Mouse (Mus musculus): ENCODE results near the gene Rcc2. TPM values are rescaled to one million over a fixed set of nuclear protein-coding genes. Genes with fewer than 3 reads are reported as not detected.

Rcc2 gene
- polyA plus RNA-seq, 1 experiment from 2014 or later = 36.1 TPM

GRCm38 (mm10) chr4:140703636-140704035 lies 3.3 kb downstream of the Rcc2 start:
- Histone ChIP-seq H3K9ac (replicated peaks) (peak overlapping the region; percentile 78), H3K9me3 (no peaks in the 10 kb centered on the region), H3K4me3 (peak overlapping the region; percentile 69), H3K36me3 (peaks cover 10% of the 10 kb centered on the region), H3K27ac (replicated peaks) (peak overlapping the region; percentile 90; the same call in 1 of the 2 replicates), H3K27me3 (peaks cover 12% of the 10 kb centered on the region), H3K4me1 (peaks cover 60% of the 10 kb centered on the region), H3K4me2 (replicated peaks) (peak overlapping the region; percentile 89)
- 5% methylated on average over 8 of the region's 8 CpGs for WGBS
- ATAC-seq (replicated peaks) = 0 out of 2 replicates have a peak, but pooled peaks have one; percentile 7

- Histone ChIP-seq H3K4me1 (peaks cover 60% of the 10 kb centered on the region), H3K27me3 (peaks cover 7% of the 10 kb centered on the region)
These were observed 3.8 kb downstream of the Rcc2 start for GRCm38 (mm10) chr4:140704166-140704565.

GRCm38 (mm10) chr4:140707615-140708014 lies 7.3 kb downstream of the Rcc2 start:
- H3K27me3 ChIP-seq = no peaks in the 10 kb centered on the region
- H3K4me2 ChIP-seq (replicated peaks) = no peak overlapping the region
- WGBS = 62% methylated on average over 4 of the region's 4 CpGs
- no peak overlapping the region for H3K4me3 ChIP-seq
- peaks cover 44% of the 10 kb centered on the region for H3K36me3 ChIP-seq
- no peak for ATAC-seq (replicated peaks)
- H3K27ac ChIP-seq (replicated peaks) = no peak overlapping the region
- H3K4me1 ChIP-seq = peaks cover 41% of the 10 kb centered on the region
- H3K9ac ChIP-seq (replicated peaks) = no peak overlapping the region
- no peaks in the 10 kb centered on the region for H3K9me3 ChIP-seq

More at GRCm38 (mm10) chr4:140704166-140704565, 3.8 kb downstream of the Rcc2 start:
- Histone ChIP-seq H3K27ac (replicated peaks) (peak overlapping the region; percentile 8; the same call in 1 of the 2 replicates), H3K9ac (replicated peaks) (peak overlapping the region; percentile 78; the same call in 1 of the 2 replicates), H3K4me3 (peak overlapping the region; percentile 69), H3K9me3 (no peaks in the 10 kb centered on the region), H3K4me2 (replicated peaks) (peak overlapping the region; percentile 89), H3K36me3 (peaks cover 16% of the 10 kb centered on the region)
- 29% methylated on average over 4 of the region's 4 CpGs for WGBS
- no peak for ATAC-seq (replicated peaks)

- Histone ChIP-seq H3K9me3 (no peaks in the 10 kb centered on the region), H3K4me2 (replicated peaks) (no peak overlapping the region), H3K4me3 (no peak overlapping the region), H3K36me3 (peaks cover 52% of the 10 kb centered on the region), H3K27ac (replicated peaks) (peak overlapping the region; percentile 16; the same call in 1 of the 2 replicates), H3K9ac (replicated peaks) (no peak overlapping the region), H3K4me1 (peaks cover 40% of the 10 kb centered on the region), H3K27me3 (no peaks in the 10 kb centered on the region)
- no peak for ATAC-seq (replicated peaks)
- 80% methylated on average over 18 of the region's 18 CpGs for WGBS
These were observed 8.1 kb downstream of the Rcc2 start for GRCm38 (mm10) chr4:140708297-140708927.

- H3K27me3 ChIP-seq = no peaks in the 10 kb centered on the region
- H3K9me3 ChIP-seq = no peaks in the 10 kb centered on the region
- ATAC-seq (replicated peaks) = no peak
- peaks cover 40% of the 10 kb centered on the region for H3K4me1 ChIP-seq
- WGBS = 85% methylated on average over 7 of the region's 7 CpGs
- H3K36me3 ChIP-seq = peaks cover 58% of the 10 kb centered on the region
- no peak overlapping the region for H3K9ac ChIP-seq (replicated peaks)
- no peak overlapping the region for H3K4me3 ChIP-seq
- no peak overlapping the region for H3K4me2 ChIP-seq (replicated peaks)
- H3K27ac ChIP-seq (replicated peaks) = peak overlapping the region; percentile 16; the same call in 1 of the 2 replicates
These were observed 8.8 kb downstream of the Rcc2 start for GRCm38 (mm10) chr4:140709111-140709510.

- Histone ChIP-seq H3K4me3 (no peak overlapping the region), H3K27me3 (no peaks in the 10 kb centered on the region), H3K4me1 (peaks cover 40% of the 10 kb centered on the region), H3K9ac (replicated peaks) (no peak overlapping the region), H3K4me2 (replicated peaks) (no peak overlapping the region), H3K36me3 (peaks cover 63% of the 10 kb centered on the region), H3K27ac (replicated peaks) (no peak overlapping the region), H3K9me3 (no peaks in the 10 kb centered on the region)
- ATAC-seq (replicated peaks) = no peak
- 87% methylated on average over 10 of the region's 10 CpGs for WGBS
These were observed 9.3 kb downstream of the Rcc2 start for GRCm38 (mm10) chr4:140709617-140710016.

- H3K9ac ChIP-seq (replicated peaks) = no peak overlapping the region
- no peak overlapping the region for H3K4me2 ChIP-seq (replicated peaks)
- no peak overlapping the region for H3K4me3 ChIP-seq
- no peaks in the 10 kb centered on the region for H3K9me3 ChIP-seq
- H3K27ac ChIP-seq (replicated peaks) = no peak overlapping the region
- WGBS = 76% methylated on average over 10 of the region's 10 CpGs
- ATAC-seq (replicated peaks) = no peak
- no peaks in the 10 kb centered on the region for H3K27me3 ChIP-seq
- peaks cover 73% of the 10 kb centered on the region for H3K36me3 ChIP-seq
- H3K4me1 ChIP-seq = peaks cover 30% of the 10 kb centered on the region
These were observed 10.4 kb downstream of the Rcc2 start for GRCm38 (mm10) chr4:140710781-140711180.

GRCm38 (mm10) chr4:140711360-140711759 lies 11.0 kb downstream of the Rcc2 start:
- peaks cover 30% of the 10 kb centered on the region for H3K4me1 ChIP-seq
- no peak for ATAC-seq (replicated peaks)
- no peak overlapping the region for H3K9ac ChIP-seq (replicated peaks)
- H3K27me3 ChIP-seq = no peaks in the 10 kb centered on the region
- H3K9me3 ChIP-seq = no peaks in the 10 kb centered on the region
- H3K27ac ChIP-seq (replicated peaks) = no peak overlapping the region
- no peak overlapping the region for H3K4me3 ChIP-seq
- WGBS = 74% methylated on average over 5 of the region's 5 CpGs
- no peak overlapping the region for H3K4me2 ChIP-seq (replicated peaks)
- H3K36me3 ChIP-seq = peaks cover 76% of the 10 kb centered on the region

GRCm38 (mm10) chr4:140713480-140714365 lies 13.4 kb downstream of the Rcc2 start:
- H3K4me2 ChIP-seq (replicated peaks) = no peak overlapping the region
- H3K27me3 ChIP-seq = no peaks in the 10 kb centered on the region
- WGBS = 29% methylated on average over 29 of the region's 29 CpGs
- peaks cover 18% of the 10 kb centered on the region for H3K4me1 ChIP-seq
- peak overlapping the region; percentile 42 for H3K27ac ChIP-seq (replicated peaks)
- H3K9me3 ChIP-seq = no peaks in the 10 kb centered on the region
- peaks cover 89% of the 10 kb centered on the region for H3K36me3 ChIP-seq
- no peak overlapping the region for H3K4me3 ChIP-seq
- peak; percentile 90 for ATAC-seq (replicated peaks)
- no peak overlapping the region for H3K9ac ChIP-seq (replicated peaks)

- H3K4me1 ChIP-seq = peaks cover 18% of the 10 kb centered on the region
- no peak overlapping the region for H3K9ac ChIP-seq (replicated peaks)
- H3K27ac ChIP-seq (replicated peaks) = peak overlapping the region; percentile 42
- no peak overlapping the region for H3K4me2 ChIP-seq (replicated peaks)
- H3K9me3 ChIP-seq = no peaks in the 10 kb centered on the region
- 81% methylated on average over 5 of the region's 5 CpGs for WGBS
- H3K27me3 ChIP-seq = no peaks in the 10 kb centered on the region
- ATAC-seq (replicated peaks) = no peak
- H3K36me3 ChIP-seq = peaks cover 87% of the 10 kb centered on the region
- no peak overlapping the region for H3K4me3 ChIP-seq
These were observed 14.2 kb downstream of the Rcc2 start for GRCm38 (mm10) chr4:140714586-140714985.

GRCm38 (mm10) chr4:140716994-140717393 lies 16.7 kb downstream of the Rcc2 start:
- ATAC-seq (replicated peaks) = no peak
- Histone ChIP-seq H3K9ac (replicated peaks) (no peak overlapping the region), H3K9me3 (no peaks in the 10 kb centered on the region), H3K4me1 (peaks cover 18% of the 10 kb centered on the region), H3K36me3 (peaks cover 93% of the 10 kb centered on the region), H3K27ac (replicated peaks) (no peak overlapping the region), H3K4me2 (replicated peaks) (no peak overlapping the region), H3K4me3 (no peak overlapping the region), H3K27me3 (no peaks in the 10 kb centered on the region)
- WGBS = 97% methylated on average over 11 of the region's 11 CpGs

- Histone ChIP-seq H3K4me3 (no peak overlapping the region), H3K4me1 (peaks cover 13% of the 10 kb centered on the region), H3K27me3 (no peaks in the 10 kb centered on the region), H3K27ac (replicated peaks) (no peak overlapping the region), H3K36me3 (peaks cover 87% of the 10 kb centered on the region), H3K4me2 (replicated peaks) (no peak overlapping the region), H3K9ac (replicated peaks) (no peak overlapping the region), H3K9me3 (no peaks in the 10 kb centered on the region)
- WGBS = 97% methylated on average over 9 of the region's 9 CpGs
- ATAC-seq (replicated peaks) = no peak
These were observed 18.1 kb downstream of the Rcc2 start for GRCm38 (mm10) chr4:140718436-140718835.

All from forebrain, embryonic 15.5 days (tissue).